Mouse (Mus musculus): ENCODE results near the gene Tmed1.
"Not testable (repeated sequence)": the region's sequence is repeated elsewhere in the genome, so short reads cannot be mapped to it uniquely, and the experiment has no call there.

Tmed1 gene

GRCm38 (mm10) chr9:21525142-21525936 lies 15.3 kb upstream of the Tmed1 start:
- no peak for DNase-seq

DNA sequence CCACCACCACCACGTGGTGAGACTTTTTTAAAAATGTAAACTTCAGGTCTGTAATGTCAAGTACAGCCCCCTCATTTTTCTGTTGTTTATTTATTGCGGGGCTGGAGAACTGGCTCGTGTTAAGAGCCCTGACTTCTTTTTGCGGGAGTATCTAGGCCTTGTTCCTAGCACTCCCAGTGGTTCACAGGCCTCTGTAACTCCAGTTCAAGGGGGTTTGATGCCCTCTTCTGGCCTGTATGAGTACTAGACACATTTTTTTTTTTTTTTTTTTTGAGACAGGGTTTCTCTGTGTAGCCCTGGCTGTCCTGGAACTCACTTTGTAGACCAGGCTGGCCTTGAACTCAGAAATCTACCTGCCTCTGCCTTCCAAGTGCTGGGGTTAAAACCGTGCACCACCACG lies 8.6 kb upstream of the Tmed1 start:
- not testable (repeated sequence) for DNase-seq

- DNase-seq = no peak
These were observed 8.0 kb upstream of the Tmed1 start for GRCm38 (mm10) chr9:21517947-21518495.

DNA sequence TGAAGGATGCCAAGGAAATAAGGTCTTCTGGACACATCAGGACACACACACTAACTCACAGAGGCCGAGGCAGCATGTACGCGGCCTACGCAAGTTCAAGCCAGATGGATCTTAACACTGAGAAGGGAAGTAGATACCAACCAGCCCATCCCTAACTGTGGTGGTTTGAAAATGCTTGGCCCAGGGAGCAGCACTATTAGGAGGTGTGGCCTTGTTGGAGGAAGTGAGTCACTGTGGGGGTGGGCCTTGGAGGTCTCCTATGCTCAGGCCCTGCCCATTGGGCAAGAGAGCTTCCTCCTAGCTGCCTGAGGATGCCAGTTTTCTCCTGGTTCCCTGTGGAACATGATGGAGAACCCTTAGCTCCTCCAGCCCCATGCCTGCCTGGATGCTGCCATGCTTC lies 3.4 kb upstream of the Tmed1 start:
- no peak for DNase-seq

DNA sequence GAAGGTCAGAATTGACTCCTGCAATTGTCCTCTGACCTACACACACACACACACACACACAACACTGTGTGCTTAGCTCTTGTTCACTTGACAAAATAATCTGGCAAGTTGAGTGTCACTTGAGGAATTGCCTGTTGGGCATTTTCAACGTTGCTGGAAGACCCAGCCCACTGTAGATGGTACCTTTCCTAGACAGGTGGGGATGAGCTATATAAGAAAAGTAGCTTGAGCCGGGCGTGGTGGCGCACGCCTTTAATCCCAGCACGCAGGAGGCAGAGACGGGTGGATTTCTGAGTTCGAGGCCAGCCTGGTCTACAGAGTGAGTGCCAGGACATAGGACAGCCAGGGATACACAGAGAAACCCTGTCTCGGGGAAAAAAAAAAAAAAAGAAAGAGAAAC lies 1.0 kb upstream of the Tmed1 start:
- DNase-seq = no peak

GRCm38 (mm10) chr9:21510689-21511015 lies 600 bp upstream of the Tmed1 start:
- DNase-seq = no peak

GRCm38 (mm10) chr9:21508871-21509404 lies 1.1 kb downstream of the Tmed1 start:
- DNase-seq = no peak

- no peak for DNase-seq
These were observed 2.2 kb downstream of the Tmed1 start for GRCm38 (mm10) chr9:21507753-21508430.

DNA sequence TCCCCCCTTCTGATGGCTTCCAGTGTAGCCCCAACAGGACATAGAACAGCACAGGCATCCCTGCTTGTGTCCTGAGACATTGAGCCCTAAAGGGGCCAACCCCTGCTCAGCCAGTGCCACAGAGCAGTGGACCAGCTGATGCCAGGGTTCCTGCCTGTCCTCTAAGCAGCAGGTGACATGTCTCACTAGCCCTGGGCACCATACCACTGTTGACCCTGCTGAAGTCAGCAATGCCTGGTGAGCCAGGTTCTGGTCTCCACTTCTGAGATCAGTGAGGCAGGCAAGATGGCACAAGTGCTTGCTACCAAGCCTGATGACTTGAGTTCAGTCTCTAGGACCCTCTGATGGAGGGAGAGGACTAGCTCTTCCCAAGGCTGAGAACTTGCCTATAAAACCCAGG lies 4.3 kb downstream of the Tmed1 start:
- DNase-seq = no peak

GRCm38 (mm10) chr9:21503352-21503751 lies 6.7 kb downstream of the Tmed1 start:
- no peak for DNase-seq

GRCm38 (mm10) chr9:21498284-21498902 lies 11.7 kb downstream of the Tmed1 start:
- no peak for DNase-seq

- no peak for DNase-seq
These were observed 12.4 kb downstream of the Tmed1 start for GRCm38 (mm10) chr9:21497664-21498063.

GRCm38 (mm10) chr9:21497050-21497542 lies 13.0 kb downstream of the Tmed1 start:
- DNase-seq = no peak

GRCm38 (mm10) chr9:21496308-21497049 lies 13.6 kb downstream of the Tmed1 start:
- no peak for DNase-seq

GRCm38 (mm10) chr9:21494726-21495125 lies 15.3 kb downstream of the Tmed1 start:
- DNase-seq = no peak

DNA sequence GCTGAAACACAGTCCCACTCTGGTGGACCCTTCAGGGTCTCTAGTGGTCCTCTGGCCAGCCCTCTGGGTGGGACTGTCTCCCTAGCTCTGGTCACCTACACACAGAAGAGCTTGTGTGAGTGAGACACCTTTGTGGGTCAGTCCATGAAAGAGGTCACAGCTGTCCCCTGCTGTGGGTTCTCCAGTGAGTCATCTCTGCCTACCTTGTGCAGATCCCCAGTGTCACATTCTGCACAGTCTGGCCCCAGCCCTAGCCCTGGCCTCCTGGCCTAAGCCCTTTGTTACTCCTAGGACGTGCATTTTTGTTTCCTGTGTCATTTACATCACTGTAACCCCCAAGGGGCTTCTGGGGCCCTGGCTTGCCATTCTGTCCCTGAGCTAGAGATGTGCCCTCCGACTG lies 16.1 kb downstream of the Tmed1 start:
- DNase-seq = no peak

GRCm38 (mm10) chr9:21490696-21491095 lies 19.4 kb downstream of the Tmed1 start:
- no peak for DNase-seq

DNA sequence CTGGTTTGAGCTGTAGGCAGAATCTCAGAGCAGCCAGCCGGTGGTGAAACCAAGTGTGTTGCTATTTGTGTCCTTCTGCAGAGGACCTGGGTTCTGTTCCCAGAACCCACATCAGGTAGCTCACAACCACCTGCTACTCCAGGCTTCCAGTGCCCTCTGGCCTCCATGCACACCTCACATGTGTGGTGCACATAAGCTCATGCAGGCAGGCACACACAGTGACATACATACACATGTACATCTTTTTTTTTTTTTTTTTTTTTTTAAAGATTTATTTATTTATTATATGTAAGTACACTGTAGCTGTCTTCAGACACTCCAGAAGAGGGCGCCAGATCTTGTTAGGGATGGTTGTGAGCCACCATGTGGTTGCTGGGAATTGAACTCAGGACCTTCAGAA lies 21.8 kb downstream of the Tmed1 start:
- not testable (repeated sequence) for DNase-seq

GRCm38 (mm10) chr9:21484065-21484464 lies 26.0 kb downstream of the Tmed1 start:
- DNase-seq = no peak

DNA sequence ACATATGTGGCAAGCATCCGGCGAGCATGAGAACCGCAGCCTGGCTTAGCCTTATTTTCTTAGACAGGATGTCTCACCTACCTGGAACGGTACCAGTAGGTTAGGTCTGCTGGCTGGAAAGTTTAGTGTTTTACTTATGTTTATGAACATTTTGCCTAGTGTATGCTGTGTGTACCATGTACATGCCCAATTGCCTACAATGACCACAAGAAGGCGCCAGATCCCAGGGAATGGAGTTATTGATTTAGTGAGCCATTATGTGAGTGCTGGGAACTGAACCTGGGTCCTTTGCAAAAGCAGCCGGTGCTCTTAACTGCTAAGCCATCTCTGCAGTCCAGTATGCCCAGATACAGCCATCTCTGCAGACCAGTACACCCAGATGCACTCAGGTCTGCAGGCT lies 32.3 kb downstream of the Tmed1 start:
- no peak for DNase-seq

DNA sequence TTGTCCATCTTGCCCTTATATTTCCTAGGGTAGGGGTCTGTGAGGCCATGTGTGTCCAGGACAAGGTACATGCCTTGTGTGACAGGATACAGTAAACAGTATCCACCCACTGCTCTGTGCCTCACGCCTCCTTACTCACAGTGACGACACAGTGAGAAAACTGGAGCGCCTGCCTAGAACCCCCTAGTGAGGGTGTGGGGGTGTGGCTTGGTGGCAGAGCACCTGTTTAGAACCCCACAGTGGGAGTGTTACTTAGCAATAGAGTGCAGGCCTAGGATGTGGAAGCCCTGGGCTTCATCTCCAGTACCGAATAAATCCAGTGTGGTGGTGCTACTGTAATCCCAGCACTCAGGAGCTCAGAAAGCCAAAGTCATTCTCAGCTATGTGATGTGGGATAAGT lies 37.1 kb downstream of the Tmed1 start:
- no peak for DNase-seq

Measured in cerebellum, postnatal 36 days (tissue).